Mouse (Mus musculus): ENCODE data around the gene Clcf1. TPM values are rescaled to one million over a fixed set of nuclear protein-coding genes. Genes with fewer than 3 reads are reported as not detected.

Clcf1 gene
- polyA plus RNA-seq, 1 experiment from 2014 or later, result 4.7 TPM

DNA sequence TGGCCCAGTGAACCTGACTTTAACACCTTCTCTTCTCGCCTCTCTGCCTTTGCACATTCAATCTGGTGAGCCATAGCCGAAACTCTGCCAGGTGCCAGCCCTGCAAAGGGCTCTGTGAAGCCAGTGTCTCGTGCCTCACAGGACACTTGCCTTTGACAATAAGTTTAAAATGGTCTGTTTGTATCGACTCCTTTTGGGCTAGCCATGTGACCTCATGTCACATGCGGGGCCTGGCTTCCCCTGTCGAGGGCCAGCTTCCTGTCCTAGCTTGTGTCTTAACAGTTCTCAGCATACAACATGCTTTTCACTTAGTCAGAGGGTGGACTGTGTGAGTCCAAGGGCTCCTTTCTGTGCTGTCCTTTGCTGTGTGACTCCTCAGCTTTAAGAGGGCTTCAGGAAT is 48.7 kb downstream of the Clcf1 start:
- Histone ChIP-seq H3K27ac (no peak overlapping the region), H3K9me3 (no peaks in the 10 kb centered on the region), H3K36me3 (no peaks in the 10 kb centered on the region), H3K9ac (no peak overlapping the region), H3K27me3 (no peaks in the 10 kb centered on the region), H3K4me1 (peaks cover 5% of the 10 kb centered on the region), H3K4me3 (no peak overlapping the region), H3K4me2 (no peak overlapping the region)
- no peak for ATAC-seq (ENCODE audit: borderline replicate concordance, extremely low read depth, low FRiP score, low TSS enrichment)
- 53% methylated on average over 6 of the region's 6 CpGs for WGBS

GRCm38 (mm10) chr19:4263702-4264101 is 49.7 kb downstream of the Clcf1 start:
- Histone ChIP-seq H3K27ac (no peak overlapping the region), H3K27me3 (no peaks in the 10 kb centered on the region), H3K36me3 (no peaks in the 10 kb centered on the region), H3K9me3 (no peaks in the 10 kb centered on the region), H3K4me2 (no peak overlapping the region), H3K4me1 (0 out of 2 replicates have a peak, but pooled peaks cover 7% of the 10 kb centered on the region), H3K4me3 (no peak overlapping the region), H3K9ac (no peak overlapping the region)
- ATAC-seq (ENCODE audit: borderline replicate concordance, extremely low read depth, low FRiP score, low TSS enrichment), result peak; percentile 25
- 55% methylated on average over 14 of the region's 14 CpGs for WGBS

GRCm38 (mm10) chr19:4264171-4264780 is 50.2 kb downstream of the Clcf1 start:
- no peak overlapping the region for H3K9ac ChIP-seq
- no peak overlapping the region for H3K27ac ChIP-seq
- 0 out of 2 replicates have a peak, but pooled peaks cover 9% of the 10 kb centered on the region for H3K4me1 ChIP-seq
- H3K4me3 ChIP-seq, result no peak overlapping the region
- ATAC-seq (ENCODE audit: borderline replicate concordance, extremely low read depth, low FRiP score, low TSS enrichment), result no peak
- no peaks in the 10 kb centered on the region for H3K27me3 ChIP-seq
- 94% methylated on average over 6 of the region's 6 CpGs for WGBS
- H3K36me3 ChIP-seq, result no peaks in the 10 kb centered on the region
- H3K4me2 ChIP-seq, result no peak overlapping the region
- no peaks in the 10 kb centered on the region for H3K9me3 ChIP-seq

- no peak overlapping the region for H3K27ac ChIP-seq
- no peak overlapping the region for H3K4me2 ChIP-seq
- no peaks in the 10 kb centered on the region for H3K36me3 ChIP-seq
- H3K4me1 ChIP-seq, result 0 out of 2 replicates have a peak, but pooled peaks cover 9% of the 10 kb centered on the region
- H3K9me3 ChIP-seq, result no peaks in the 10 kb centered on the region
- 59% methylated on average over 4 of the region's 4 CpGs for WGBS
- H3K9ac ChIP-seq, result no peak overlapping the region
- H3K4me3 ChIP-seq, result no peak overlapping the region
- H3K27me3 ChIP-seq, result no peaks in the 10 kb centered on the region
- ATAC-seq (ENCODE audit: borderline replicate concordance, extremely low read depth, low FRiP score, low TSS enrichment), result no peak
Measured at GRCm38 (mm10) chr19:4265956-4266355, 51.9 kb downstream of the Clcf1 start.

GRCm38 (mm10) chr19:4268566-4269361 is 54.7 kb downstream of the Clcf1 start, which contains the start of gene Ssh3:
Gene Ssh3, minus strand, starts transcription at chr19:4269180.
- Histone ChIP-seq H3K9ac (peak within 1 kb of the TSS; percentile 42), H3K36me3 (no peaks in the 10 kb centered on the region), H3K27me3 (no peaks in the 10 kb centered on the region), H3K4me3 (peak within 1 kb of the TSS; percentile 50), H3K4me2 (peak within 1 kb of the TSS; percentile 67), H3K9me3 (no peaks in the 10 kb centered on the region), H3K27ac (0 out of 2 replicates have a peak within 1 kb of the TSS, but pooled peaks have one; percentile 8), H3K4me1 (0 out of 2 replicates have a peak, but pooled peaks cover 9% of the 10 kb centered on the region)
- peak; percentile 85 for ATAC-seq (ENCODE audit: borderline replicate concordance, extremely low read depth, low FRiP score, low TSS enrichment)
- WGBS, result 6% methylated on average over 46 of the region's 46 CpGs

- Histone ChIP-seq H3K9me3 (no peaks in the 10 kb centered on the region), H3K4me1 (0 out of 2 replicates have a peak, but pooled peaks cover 9% of the 10 kb centered on the region), H3K27ac (no peak overlapping the region), H3K4me3 (no peak overlapping the region), H3K4me2 (no peak overlapping the region), H3K9ac (no peak overlapping the region), H3K36me3 (no peaks in the 10 kb centered on the region), H3K27me3 (no peaks in the 10 kb centered on the region)
- no peak for ATAC-seq (ENCODE audit: borderline replicate concordance, extremely low read depth, low FRiP score, low TSS enrichment)
- 58% methylated on average over 6 of the region's 6 CpGs for WGBS
Measured at GRCm38 (mm10) chr19:4270187-4270586, 56.1 kb downstream of the Clcf1 start.

GRCm38 (mm10) chr19:4270972-4271371 is 56.9 kb downstream of the Clcf1 start:
- no peak overlapping the region for H3K4me2 ChIP-seq
- H3K9ac ChIP-seq, result no peak overlapping the region
- no peaks in the 10 kb centered on the region for H3K9me3 ChIP-seq
- no peaks in the 10 kb centered on the region for H3K36me3 ChIP-seq
- no peak for ATAC-seq (ENCODE audit: borderline replicate concordance, extremely low read depth, low FRiP score, low TSS enrichment)
- H3K27ac ChIP-seq, result no peak overlapping the region
- no peaks in the 10 kb centered on the region for H3K27me3 ChIP-seq
- H3K4me1 ChIP-seq, result 0 out of 2 replicates have a peak, but pooled peaks cover 9% of the 10 kb centered on the region
- WGBS, result 92% methylated on average over 11 of the region's 11 CpGs
- H3K4me3 ChIP-seq, result no peak overlapping the region

Small RNAs within 50 kb of the gene (microRNA-seq; reads per million reads assigned to microRNA genes)
- gene Gm26115, result not detected
- not detected for gene Mir6985

Other genes with a start within 250 kb of the Clcf1 start
- gene Aldh3b2, start 241.9 kb upstream of the Clcf1 start, polyA plus RNA-seq (2015; fragmentation: Nextera tagmentation; extraction: Ambion mirVana), result 1.3 and 1.5 TPM in 2 replicates
- gene Acy3, start 227.7 kb upstream of the Clcf1 start, polyA plus RNA-seq (2015; fragmentation: Nextera tagmentation; extraction: Ambion mirVana), result 11.1 and 12.5 TPM in 2 replicates
- not detected in 2 replicates for gene Tbx10, start 221.5 kb upstream of the Clcf1 start, polyA plus RNA-seq (2015; fragmentation: Nextera tagmentation; extraction: Ambion mirVana)
- gene Nudt8, start 213.7 kb upstream of the Clcf1 start, polyA plus RNA-seq (2015; fragmentation: Nextera tagmentation; extraction: Ambion mirVana), result 25.9 and 28.0 TPM in 2 replicates
- gene Gm49405, start 213.6 kb upstream of the Clcf1 start, polyA plus RNA-seq (2015; fragmentation: Nextera tagmentation; extraction: Ambion mirVana), result 2.3 and 2.4 TPM in 2 replicates
- 3.6 and 4.9 TPM in 2 replicates for gene Doc2g, start 210.9 kb upstream of the Clcf1 start, polyA plus RNA-seq (2015; fragmentation: Nextera tagmentation; extraction: Ambion mirVana)
- gene Ndufv1, start 201.4 kb upstream of the Clcf1 start, polyA plus RNA-seq (2015; fragmentation: Nextera tagmentation; extraction: Ambion mirVana), result 191 and 199 TPM in 2 replicates
- gene Gstp1, start 176.3 kb upstream of the Clcf1 start, polyA plus RNA-seq (2015; fragmentation: Nextera tagmentation; extraction: Ambion mirVana), result 470 and 486 TPM in 2 replicates
- 3.9 and 5.2 TPM in 2 replicates for gene Gstp2, start 168.2 kb upstream of the Clcf1 start, polyA plus RNA-seq (2015; fragmentation: Nextera tagmentation; extraction: Ambion mirVana)
- gene Gstp3, start 154.7 kb upstream of the Clcf1 start, polyA plus RNA-seq (2015; fragmentation: Nextera tagmentation; extraction: Ambion mirVana), result 0.22 and 0.83 TPM in 2 replicates
- not detected in 2 replicates for gene Cabp2, start 132.7 kb upstream of the Clcf1 start, polyA plus RNA-seq (2015; fragmentation: Nextera tagmentation; extraction: Ambion mirVana)
- 100 and 103 TPM in 2 replicates for gene Cdk2ap2, start 117.1 kb upstream of the Clcf1 start, polyA plus RNA-seq (2015; fragmentation: Nextera tagmentation; extraction: Ambion mirVana)
- gene Pitpnm1, start 114.2 kb upstream of the Clcf1 start, polyA plus RNA-seq (2015; fragmentation: Nextera tagmentation; extraction: Ambion mirVana), result 12.5 and 13.8 TPM in 2 replicates
- 104 and 106 TPM in 2 replicates for gene Aip, start 88.4 kb upstream of the Clcf1 start, polyA plus RNA-seq (2015; fragmentation: Nextera tagmentation; extraction: Ambion mirVana)
- gene Gpr152, start 74.5 kb upstream of the Clcf1 start, polyA plus RNA-seq (2015; fragmentation: Nextera tagmentation; extraction: Ambion mirVana), result not detected in 2 replicates
- 0.11 TPM in 1 of 2 replicates, not detected in the other for gene Cabp4, start 70.2 kb upstream of the Clcf1 start, polyA plus RNA-seq (2015; fragmentation: Nextera tagmentation; extraction: Ambion mirVana)
- gene Coro1b, start 65.6 kb upstream of the Clcf1 start, polyA plus RNA-seq (2015; fragmentation: Nextera tagmentation; extraction: Ambion mirVana), result 157 and 168 TPM in 2 replicates
- 3.4 and 13.5 TPM in 2 replicates for gene Ptprcap, start 60.6 kb upstream of the Clcf1 start, polyA plus RNA-seq (2015; fragmentation: Nextera tagmentation; extraction: Ambion mirVana)
- gene Rps6kb2, start 50.9 kb upstream of the Clcf1 start, polyA plus RNA-seq (2015; fragmentation: Nextera tagmentation; extraction: Ambion mirVana), result 45.0 and 49.4 TPM in 2 replicates
- 2.4 and 2.8 TPM in 2 replicates for gene Carns1, start 38.8 kb upstream of the Clcf1 start, polyA plus RNA-seq (2015; fragmentation: Nextera tagmentation; extraction: Ambion mirVana)
- gene Tbc1d10c, start 23.0 kb upstream of the Clcf1 start, polyA plus RNA-seq (2015; fragmentation: Nextera tagmentation; extraction: Ambion mirVana), result 2.5 and 6.7 TPM in 2 replicates
- 974 TPM in 2 replicates for gene Ppp1ca, start 22.2 kb upstream of the Clcf1 start, polyA plus RNA-seq (2015; fragmentation: Nextera tagmentation; extraction: Ambion mirVana)
- gene Rad9a, start 12.6 kb upstream of the Clcf1 start, polyA plus RNA-seq (2015; fragmentation: Nextera tagmentation; extraction: Ambion mirVana), result 32.5 and 34.7 TPM in 2 replicates
- gene AC109138.7, start 119 bp downstream of the Clcf1 start, polyA plus RNA-seq (2015; fragmentation: Nextera tagmentation; extraction: Ambion mirVana), result not detected in 2 replicates
- gene Pold4, start 17.7 kb downstream of the Clcf1 start, polyA plus RNA-seq (2015; fragmentation: Nextera tagmentation; extraction: Ambion mirVana), result 27.6 and 32.4 TPM in 2 replicates
- gene Ssh3, start 54.9 kb downstream of the Clcf1 start, polyA plus RNA-seq (2015; fragmentation: Nextera tagmentation; extraction: Ambion mirVana), result 15.2 and 16.9 TPM in 2 replicates
- gene Ankrd13d, start 68.9 kb downstream of the Clcf1 start, polyA plus RNA-seq (2015; fragmentation: Nextera tagmentation; extraction: Ambion mirVana), result 3.3 and 4.2 TPM in 2 replicates
- gene Grk2, start 92.0 kb downstream of the Clcf1 start, polyA plus RNA-seq (2015; fragmentation: Nextera tagmentation; extraction: Ambion mirVana), result 16.2 and 16.7 TPM in 2 replicates
- 37.8 and 40.9 TPM in 2 replicates for gene Kdm2a, start 184.0 kb downstream of the Clcf1 start, polyA plus RNA-seq (2015; fragmentation: Nextera tagmentation; extraction: Ambion mirVana)
- 37.9 and 45.3 TPM in 2 replicates for gene Rhod, start 225.2 kb downstream of the Clcf1 start, polyA plus RNA-seq (2015; fragmentation: Nextera tagmentation; extraction: Ambion mirVana)